Mouse (Mus musculus) left cerebral cortex, postnatal 14 days (tissue): ENCODE data around the gene Pitpnm3. TPM values are rescaled to one million over a fixed set of nuclear protein-coding genes. Genes with fewer than 3 reads are reported as not detected.

Experiments used
- DNase-seq, 2 experiments: peaks; one replicate each; pipeline ENCODE4 v3.0.0; 2021 to 2022; ENCODE audit warnings: low spot score in 2 of 2, mixed read lengths in 1 of 2
- intact Hi-C: fragments of 180-260 bp; cut with DNase I; formaldehyde crosslinking; loops from one replicate; pipeline ENCODE4 v1.15.1; 2025
- total RNA-seq, 2 experiments: library from RNA; stranded (reverse); gene quantifications; 2 replicates each; pipeline ENCODE4 v1.2.3; 2021

Pitpnm3 gene
- total RNA-seq, 2 experiments from 2014 or later = 56.9 to 61.3 TPM

DNA sequence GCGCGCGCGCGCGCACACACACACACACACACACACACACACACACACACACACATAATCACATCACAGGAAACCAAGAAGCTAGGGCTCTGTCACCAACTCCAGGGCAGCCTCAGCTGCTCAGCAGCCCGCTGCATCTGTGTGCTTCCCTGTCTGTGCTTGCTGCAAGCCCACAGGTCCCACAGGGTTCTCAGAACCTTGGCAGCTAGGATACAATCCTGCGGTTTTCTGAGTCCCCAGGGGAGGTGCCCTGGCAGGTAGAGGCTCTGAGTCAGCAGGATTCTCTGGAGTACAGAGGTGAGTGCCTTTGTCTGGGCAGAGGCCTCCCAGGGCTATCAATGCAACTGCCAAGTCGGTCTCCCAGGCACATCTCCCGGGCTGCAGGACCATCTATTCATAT is 7.3 kb upstream of the Pitpnm3 start:
- intact Hi-C loops = no loop called here
- no peak for DNase-seq

DNA sequence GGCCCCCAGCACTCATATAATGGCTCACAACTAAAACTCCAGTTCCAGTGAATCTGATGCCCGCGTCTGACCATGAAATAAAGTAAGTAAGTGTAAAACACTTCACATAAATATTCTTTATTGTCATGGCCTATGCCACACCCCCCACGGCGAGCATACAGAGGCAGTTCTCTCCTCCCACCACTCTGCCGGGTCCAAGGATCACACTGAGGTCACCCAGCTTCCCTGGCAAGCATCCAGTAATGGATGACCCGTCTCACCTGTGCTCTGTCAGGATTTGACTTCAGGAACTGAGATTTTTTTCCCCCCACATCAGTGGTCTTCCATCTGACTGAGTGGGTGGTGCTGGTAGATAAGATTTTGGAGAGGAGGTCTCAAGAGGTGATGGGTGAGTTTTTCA is 4.6 kb upstream of the Pitpnm3 start:
- DNase-seq = no peak
- intact Hi-C loops = no loop called here

DNA sequence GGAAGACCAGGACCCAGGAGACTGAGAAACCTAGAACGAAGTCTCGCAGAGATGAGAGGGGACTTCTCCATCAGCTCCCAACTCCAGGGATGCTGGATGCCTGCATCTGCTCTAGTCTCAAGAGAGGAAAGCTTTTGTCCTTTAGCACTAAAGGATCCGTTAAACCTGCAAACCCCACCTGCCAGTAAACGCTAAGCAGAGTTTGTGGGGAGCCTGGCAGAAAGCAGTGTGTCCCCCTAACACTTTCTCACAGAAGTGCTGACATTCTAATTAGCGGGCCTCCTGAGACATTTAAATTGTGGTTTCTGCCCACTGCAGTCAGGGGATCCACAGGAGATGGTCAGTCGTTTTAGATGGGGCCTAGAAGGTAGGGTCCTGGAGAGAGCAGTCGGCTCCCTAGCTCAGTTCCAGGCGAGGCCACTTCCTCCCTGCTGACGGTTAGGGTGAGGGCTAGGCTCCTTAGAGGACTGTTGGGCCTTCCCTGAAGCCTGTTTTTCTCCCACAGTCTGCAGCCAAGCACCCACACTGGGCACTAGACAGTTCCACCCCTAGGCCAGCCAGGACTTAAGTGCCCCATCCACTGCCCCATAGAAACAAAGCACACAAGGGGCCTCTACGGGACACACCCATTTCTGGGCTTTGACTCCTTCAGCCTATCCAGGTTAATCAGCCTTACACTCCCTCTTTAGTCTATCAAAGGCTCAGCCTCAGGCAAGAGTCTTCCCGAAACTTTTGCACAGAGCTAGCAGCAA is 829 bp upstream of the Pitpnm3 start:
- intact Hi-C loops = loop anchor here (5.0 kb wide), 1 partner anchor 84 kb away; no protein-coding TSS in a partner anchor
- DNase-seq = no peak

DNA sequence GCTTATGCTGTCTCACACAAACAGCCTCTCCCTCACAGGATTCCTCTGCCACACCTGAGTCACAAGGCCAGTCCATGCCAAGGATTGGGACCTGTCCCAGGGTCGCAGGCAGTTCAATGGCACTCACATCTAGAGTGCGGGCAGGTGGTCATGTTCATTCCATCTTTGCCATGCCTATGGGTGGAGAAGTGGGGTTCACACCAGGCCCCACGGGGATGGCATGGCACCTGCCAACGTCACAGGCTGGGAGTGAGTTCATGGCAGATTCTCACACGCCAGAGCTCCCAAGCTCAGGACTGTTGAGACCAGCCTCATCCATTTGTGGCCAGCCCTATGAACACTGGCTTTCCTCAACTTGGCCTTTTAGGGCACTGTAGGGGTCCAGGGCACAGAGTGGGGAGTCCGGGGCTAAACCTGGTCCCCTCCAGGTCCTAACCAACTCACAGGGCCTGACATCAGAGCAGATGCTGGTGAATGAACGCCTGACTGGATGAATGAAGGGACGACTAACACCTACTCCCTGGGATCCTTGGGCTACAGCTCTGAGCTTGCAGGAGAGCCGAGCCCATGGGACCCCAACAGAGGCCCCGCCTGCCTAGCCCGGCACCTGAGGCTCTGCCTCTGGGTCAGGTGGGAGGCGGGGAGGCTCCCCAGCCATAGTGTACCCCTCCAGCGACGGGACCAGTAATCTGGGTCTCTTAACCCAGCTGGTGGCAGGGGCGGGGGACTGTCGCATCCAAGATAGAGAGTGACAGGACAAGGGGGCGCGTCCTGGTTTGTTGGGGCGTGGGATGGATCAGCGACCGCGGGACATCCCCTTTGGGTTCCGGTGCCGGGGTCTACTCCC is 819 bp downstream of the Pitpnm3 start:
- intact Hi-C loops = loop anchor here (5.0 kb wide), 2 partner anchors 52 to 82 kb away; no protein-coding TSS in a partner anchor

DNA sequence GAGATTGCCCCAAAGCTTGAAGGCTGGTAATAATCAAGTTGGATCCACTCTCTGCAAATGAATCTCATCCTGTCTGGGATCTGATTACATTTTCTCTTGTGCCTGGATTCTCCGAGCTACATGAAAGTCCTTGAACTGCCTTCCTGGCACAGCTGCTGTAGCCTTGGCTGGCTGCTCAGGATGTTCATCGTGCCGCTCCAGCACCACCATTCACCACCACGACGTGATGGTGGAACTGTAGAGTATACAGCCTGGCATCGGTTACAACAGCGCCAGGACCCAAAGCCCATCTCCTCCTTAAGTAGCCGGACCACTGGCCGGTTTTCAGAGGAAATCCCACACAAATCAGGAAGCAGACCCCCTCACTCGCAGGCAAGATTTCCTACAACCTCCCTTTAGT is 2.5 kb downstream of the Pitpnm3 start:
- DNase-seq = no peak
- intact Hi-C loops = loop anchor here (5.0 kb wide), 1 partner anchor 51 kb away; no protein-coding TSS in a partner anchor

More for the DNA sequence above, 819 bp downstream of the Pitpnm3 start:
- no peak for DNase-seq

DNA sequence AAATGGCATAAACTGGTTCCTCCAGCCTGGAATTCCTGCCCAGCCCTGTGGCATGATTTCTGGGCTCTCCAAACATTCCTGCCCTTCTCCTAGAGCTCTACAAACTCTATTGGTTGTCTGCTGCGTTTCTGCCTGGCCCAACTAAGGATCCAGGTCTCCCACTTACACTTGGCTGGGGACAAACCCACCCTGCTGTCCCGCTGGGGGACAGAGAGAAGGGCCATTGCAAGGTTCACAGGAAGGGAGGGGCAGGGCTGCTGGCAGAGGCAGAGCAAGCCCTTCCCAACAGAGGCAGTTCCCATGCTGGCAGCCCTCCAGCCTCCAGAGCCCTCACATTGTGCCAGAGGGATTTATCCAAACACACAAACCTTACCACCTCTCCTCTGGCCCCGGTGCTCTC is 3.3 kb downstream of the Pitpnm3 start:
- DNase-seq = peak in 1 of 2 experiments; percentile 49
- intact Hi-C loops = loop anchor here (5.0 kb wide), 1 partner anchor 50 kb away; no protein-coding TSS in a partner anchor

DNA sequence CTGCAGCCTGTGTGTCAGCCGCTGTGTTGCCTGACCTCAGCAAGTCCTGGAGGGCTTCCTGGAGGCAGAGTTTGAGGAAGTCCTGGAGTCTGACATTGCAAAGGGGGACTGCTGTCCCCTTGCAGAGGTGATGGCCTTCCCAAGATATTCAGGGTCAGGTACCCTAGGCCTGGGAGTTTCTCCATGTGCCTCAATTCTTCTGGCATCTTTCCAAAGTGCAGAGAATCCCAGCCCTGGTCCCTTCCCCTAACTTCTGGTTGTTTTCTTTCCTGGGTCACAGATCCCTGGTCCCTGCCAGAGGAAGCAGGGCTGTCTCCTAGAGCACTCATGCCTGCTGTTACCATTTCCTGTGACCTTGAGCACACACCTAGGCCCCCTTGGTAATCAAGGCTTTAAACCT is 3.9 kb downstream of the Pitpnm3 start:
- no peak for DNase-seq
- intact Hi-C loops = loop anchor here (5.0 kb wide), 1 partner anchor 49 kb away; no protein-coding TSS in a partner anchor

DNA sequence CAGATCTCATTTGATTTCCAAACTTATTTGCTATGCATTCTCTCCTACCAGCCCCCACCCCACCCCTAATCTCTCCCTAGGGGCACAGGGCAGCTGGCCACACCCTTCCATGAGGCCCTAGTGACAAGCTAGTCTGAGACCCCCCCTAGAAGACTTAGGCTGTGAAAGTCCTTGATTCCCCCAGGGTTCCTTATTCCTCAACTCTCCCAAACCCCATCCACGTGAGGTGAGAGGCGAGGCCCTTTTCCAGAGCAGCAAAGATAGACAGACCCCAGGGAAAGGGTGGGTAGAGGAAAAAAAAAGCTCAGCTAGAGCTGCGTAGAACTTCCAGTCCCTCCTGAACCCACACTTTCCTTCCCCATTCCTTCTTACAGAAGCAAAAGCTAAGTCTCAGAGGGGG is 4.7 kb downstream of the Pitpnm3 start:
- no peak for DNase-seq
- intact Hi-C loops = loop anchor here (5.0 kb wide), 1 partner anchor 49 kb away; no protein-coding TSS in a partner anchor

DNA sequence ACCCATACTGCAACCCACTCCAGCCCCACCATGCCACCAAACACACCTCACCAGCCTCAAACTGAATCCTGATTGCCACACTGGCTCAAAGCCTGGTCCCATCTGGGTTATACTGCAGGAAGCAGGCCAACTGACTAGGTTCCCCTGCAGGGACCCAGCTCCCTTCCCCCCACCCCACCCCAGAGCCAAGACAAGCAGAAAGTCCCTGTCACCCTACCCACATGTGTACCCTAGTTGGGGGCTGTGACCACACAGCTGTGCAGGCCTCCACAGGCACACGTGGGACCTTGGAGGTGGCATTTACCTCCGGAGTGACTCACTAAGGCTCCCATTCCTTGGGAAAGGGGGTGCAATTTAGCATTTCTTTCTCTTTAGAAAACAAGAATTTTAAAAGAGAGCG is 5.1 kb downstream of the Pitpnm3 start:
- intact Hi-C loops = loop anchor here (5.0 kb wide), 1 partner anchor 48 kb away; no protein-coding TSS in a partner anchor
- DNase-seq = no peak

DNA sequence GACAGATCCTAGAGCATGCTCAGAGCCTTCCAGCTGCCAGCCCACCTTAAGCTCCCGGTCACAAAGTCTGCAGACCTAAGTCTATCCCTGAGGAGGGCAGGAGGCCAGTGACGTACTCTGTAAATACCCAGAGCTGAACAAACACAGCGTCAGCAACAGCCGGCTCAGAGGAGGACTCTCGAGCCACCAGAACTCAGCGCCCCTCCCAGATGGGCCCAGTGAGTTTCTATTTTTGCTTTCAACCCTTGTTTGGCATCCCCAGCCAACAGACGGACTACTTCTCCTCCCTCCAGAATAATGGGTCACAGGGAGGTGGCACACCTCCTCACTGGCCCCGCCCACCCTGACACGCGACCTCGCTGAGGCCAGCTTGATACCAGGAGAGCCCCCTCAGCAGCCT is 5.6 kb downstream of the Pitpnm3 start:
- intact Hi-C loops = loop anchor here (5.0 kb wide), 1 partner anchor 48 kb away; no protein-coding TSS in a partner anchor
- peak; percentile 39 to 42 for DNase-seq

DNA sequence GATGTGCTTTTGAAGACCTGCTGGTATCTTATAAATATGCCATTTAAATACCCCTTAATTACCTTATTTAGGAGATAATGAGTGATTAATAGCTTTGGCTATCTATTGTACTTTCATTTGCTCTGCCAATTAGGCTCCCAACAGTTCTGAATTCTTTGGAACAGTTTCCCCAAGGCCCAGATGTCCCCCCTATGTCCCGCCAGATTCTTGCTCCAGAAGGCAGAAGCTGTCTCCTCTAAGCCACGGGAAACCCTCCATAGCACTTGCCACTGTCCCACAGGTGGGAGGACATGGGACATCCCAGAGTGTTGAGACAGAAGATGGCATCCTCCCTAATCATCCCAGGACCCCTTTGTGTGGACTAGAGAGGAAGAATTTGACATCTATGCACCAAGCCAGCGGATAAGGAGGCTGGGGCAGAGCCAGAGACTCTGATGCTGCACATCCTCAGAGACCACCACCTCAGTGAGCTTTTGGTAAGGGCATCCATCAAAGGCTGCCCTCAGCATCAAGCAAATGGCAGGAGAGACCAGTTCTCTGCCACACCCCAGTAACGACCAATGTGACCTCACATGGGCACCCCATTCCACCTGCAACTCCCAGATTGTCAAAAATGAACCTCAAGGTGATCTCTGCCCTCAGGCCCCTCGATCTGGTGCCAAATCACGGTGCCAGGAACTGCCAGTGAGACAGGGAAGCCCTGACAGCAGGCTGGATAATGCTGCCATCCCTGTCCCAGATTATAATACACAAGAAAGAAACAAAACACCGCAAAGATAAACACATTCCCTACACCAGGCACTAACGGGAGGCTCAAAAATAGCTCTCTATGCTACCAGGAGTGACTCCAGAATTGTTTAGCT is 6.3 kb downstream of the Pitpnm3 start:
- DNase-seq = no peak
- intact Hi-C loops = no loop called here

DNA sequence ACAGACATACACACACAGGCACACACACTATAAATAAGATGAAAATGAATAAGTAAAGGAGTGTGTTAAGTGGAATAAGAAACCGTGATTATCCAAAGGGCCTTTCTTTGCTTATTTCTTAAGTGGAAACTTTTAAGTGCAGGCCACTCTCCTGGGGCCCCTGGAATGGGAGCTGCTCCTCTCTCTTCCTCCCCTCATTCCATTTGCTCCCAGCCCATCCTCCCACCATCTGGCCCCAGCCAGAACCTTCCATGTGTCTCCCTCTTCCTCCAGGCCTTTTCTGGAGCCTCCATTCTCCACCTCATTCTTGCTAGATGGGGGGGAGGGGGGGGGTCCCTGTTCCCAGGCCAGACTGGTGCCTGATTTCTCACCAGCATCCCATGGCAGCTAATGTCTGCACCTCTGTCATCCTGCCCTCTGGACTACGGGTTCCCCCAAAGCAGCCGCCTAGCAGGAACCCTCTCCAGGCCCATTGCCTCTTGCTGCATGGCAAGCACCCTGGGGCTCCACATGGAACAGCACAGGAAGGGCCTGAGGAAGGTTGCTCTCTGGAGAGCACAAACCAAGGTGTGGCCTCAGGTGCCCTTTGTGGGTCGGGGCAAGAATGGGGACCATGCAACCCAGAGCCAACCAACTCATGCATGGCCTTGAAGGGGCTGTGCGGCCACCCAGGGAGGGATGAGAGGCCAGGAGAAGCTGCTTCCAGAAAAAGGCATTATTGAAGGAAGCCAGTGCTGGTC is 8.0 kb downstream of the Pitpnm3 start:
- DNase-seq = no peak
- intact Hi-C loops = no loop called here

DNA sequence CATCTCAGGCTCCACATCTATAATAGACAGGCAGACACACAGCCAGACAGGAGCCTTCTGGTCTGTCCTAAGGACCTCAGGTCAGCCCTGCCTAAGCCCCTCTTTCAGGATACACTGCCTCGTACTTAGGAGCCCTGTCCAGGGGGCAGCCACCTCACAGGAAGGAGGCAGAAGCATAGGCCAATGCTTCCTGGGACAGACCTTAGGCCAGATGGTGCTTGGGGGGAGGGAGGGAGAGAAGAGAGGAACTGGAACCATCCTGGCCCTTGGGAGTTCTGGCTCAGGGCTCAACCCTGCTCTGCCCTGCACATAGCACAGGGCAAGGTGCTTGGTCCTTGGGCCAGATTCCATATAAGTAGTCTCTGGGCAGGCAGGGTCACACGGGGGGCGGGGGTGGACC is 9.8 kb downstream of the Pitpnm3 start:
- intact Hi-C loops = no loop called here

DNA sequence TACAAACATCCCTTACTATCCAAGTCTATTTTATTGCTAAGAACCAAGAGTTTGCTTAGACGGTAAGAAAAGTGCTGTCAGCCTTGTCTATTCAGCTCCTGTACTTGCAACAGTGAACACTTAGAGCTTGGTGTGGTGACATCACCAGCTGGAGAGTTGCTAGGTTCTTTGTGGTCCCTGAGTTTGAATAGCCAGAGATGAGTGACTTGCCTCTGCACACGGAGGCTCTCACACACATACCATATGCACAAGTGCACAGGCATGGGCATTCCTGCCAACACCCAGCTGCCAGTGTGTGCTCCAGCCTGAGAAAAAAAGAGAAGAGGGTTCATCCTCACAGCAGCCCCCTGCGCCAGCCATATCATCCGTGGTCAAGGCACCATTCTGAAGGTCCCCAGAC is 12.0 kb downstream of the Pitpnm3 start:
- intact Hi-C loops = no loop called here

More for the DNA sequence above, 9.8 kb downstream of the Pitpnm3 start:
- DNase-seq = no peak

DNA sequence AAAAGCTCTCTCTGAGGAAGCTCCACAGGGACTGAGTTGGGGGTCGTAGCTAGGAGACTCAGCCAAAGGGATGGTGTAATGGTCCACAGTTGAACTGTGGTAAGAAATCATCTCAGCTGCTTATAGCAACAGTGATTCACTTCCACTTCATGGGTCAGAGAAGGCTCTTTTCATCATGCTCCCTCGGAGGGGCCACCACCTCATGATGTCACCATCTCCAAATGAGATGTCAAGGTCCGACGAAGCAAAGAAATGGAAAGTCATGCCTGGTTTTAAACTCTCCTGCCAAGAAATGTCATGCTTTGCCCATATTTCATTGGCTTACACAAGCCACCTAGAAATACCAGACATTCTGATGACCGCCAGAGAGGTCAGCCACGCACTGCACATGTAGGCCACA is 15.2 kb downstream of the Pitpnm3 start:
- intact Hi-C loops = no loop called here
- no peak for DNase-seq

More for the DNA sequence above, 12.0 kb downstream of the Pitpnm3 start:
- no peak for DNase-seq

DNA sequence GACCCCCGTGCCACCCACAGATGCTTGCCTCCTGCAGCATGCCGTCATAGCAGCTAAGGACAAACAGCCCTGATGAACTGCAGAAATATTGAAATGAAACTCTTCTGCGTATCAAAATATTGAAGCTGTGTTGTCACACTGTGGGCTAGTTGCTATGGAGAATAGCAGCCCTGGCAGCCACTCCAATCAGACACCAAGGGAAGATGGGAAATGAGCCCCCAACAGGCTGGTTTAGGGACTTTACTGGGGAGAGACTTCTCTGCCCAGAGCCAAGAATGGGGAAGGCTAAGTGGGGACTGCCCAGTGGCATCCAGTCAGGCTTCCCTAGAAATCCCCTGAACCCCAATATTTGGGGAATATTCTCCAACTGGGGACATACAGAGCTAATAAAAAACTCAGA is 16.9 kb downstream of the Pitpnm3 start:
- DNase-seq = peak in 1 of 2 experiments; percentile 37
- intact Hi-C loops = no loop called here

DNA sequence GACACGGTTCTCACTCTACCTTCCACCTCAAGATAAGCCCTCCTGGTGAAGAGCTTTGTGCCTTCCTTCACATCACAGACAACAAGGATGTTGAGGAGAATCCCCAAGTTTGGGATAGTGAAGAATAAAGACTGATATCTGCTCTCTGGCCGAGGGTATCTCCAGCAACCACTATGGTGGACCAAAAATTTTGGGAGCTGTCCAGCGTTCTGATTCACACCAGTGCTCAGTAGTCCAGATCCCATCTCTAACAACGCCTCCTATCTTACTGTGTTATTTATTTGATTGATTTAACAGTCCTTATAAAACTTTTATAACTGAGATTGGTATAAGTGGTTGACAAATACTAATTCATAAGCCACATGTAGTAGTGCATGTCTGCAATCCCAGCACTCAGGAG is 22.3 kb downstream of the Pitpnm3 start:
- no peak for DNase-seq
- intact Hi-C loops = no loop called here

DNA sequence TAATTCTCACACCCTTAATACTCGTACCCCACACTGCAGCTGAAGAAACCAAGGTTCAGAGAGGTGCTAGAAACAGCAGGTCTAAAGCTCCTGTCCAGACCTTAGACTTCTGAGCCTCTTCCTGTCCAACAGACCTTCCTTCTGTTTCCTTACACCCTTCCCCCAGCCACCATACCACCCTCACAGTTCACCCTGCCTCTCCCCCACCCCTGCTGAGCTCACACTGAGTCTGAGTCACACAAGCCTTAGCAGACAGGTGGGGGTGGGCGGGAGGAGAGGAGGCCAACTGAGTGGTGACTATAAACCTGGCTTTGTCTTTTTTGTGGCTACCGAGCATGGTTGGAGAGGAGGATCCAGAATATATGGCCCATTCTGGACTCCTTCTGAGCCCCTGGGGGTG is 24.9 kb downstream of the Pitpnm3 start:
- DNase-seq = no peak
- intact Hi-C loops = no loop called here

DNA sequence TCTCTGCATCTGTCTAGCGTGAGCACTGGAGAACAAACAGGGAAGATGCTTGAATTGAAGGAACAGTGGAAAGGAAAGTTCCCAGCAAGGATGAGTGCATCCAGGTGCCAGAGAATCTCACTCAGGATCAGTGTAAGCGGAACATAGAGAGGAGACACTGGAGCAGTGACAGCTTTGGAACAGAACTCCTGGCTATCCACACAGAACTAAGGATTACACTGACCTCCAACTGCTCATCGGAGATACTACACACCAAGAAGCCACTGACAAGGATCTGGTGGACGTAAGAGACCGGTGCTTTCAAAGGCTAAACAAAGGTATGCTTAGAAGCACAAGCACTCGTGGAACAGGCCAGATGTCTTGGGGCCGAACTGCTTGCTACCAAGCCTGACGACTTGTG is 31.4 kb downstream of the Pitpnm3 start:
- DNase-seq = no peak
- intact Hi-C loops = no loop called here
